Comparison of ENCODE assay signal across 8 mouse cellular contexts in the genomic region with DNA sequence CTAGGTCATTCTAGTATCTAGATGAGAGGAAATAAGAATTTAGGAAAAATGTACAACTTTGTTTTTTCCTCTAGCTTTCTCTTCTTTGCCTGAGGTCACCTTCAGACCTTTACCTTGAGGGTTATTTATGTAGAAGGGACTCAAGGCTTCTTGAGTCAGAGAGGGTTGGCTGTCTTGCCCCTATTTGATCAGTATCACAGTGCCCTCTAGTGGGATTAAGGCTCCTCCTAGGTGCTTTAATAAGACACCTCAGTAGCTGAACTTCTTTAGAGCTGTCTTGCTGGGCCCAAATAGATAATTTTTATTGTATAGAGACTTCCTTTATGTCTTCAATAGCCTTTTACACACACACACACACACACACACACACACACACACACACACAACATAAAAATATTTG. TPM values are rescaled to one million over a fixed set of nuclear protein-coding genes. Genes with fewer than 3 reads are reported as not detected.
DNase-seq lines count a peak whose midpoint lies in the region; ATAC-seq and TF ChIP-seq lines count a peak whose summit lies in the region.

No protein-coding gene starts in this region.

- H3K4me3 ChIP-seq in layer of hippocampus, adult 2 months, result no peak overlapping the region
- no peak overlapping the region for H3K4me3 ChIP-seq in intestine, postnatal 0 days (ENCODE audit: low read depth, low read length)

- H3K9ac ChIP-seq in intestine, postnatal 0 days (ENCODE audit: low read depth, low read length), result no peak overlapping the region

- no peak overlapping the region for H3K4me2 ChIP-seq in intestine, postnatal 0 days (replicated peaks; ENCODE audit: low read depth)

- TF ChIP-seq CTCF in layer of hippocampus, adult 2 months (conservative IDR thresholded peaks at IDR 0.05), result peak; percentile 79
- TF ChIP-seq CTCF in intestine, postnatal 0 days (IDR thresholded peaks at IDR 0.05; ENCODE audit: low read depth), result peak; percentile 78

- peak; percentile 66 for ATAC-seq in CD4-positive, CD25-positive, alpha-beta regulatory T cell, adult 4 months
- 0 out of 2 replicates have a peak, but pooled peaks have one; percentile 42 for ATAC-seq in intestine, postnatal 0 days

- H3K27ac ChIP-seq in layer of hippocampus, adult 2 months, result no peak overlapping the region
- H3K27ac ChIP-seq in intestine, postnatal 0 days (ENCODE audit: low read depth, low read length), result no peak overlapping the region

- no peaks in the 10 kb centered on the region for H3K9me3 ChIP-seq in intestine, postnatal 0 days (ENCODE audit: control insufficient read depth)

- no peaks in the 10 kb centered on the region for H3K36me3 ChIP-seq in intestine, postnatal 0 days (ENCODE audit: control insufficient read depth, insufficient read depth)

- peak; percentile 23 to 88 for DNase-seq in adrenal gland, adult (ENCODE audit: inconsistent age in 2 of 2, low spot score in 1 of 2)
- DNase-seq in adrenal gland, postnatal 4 days (ENCODE audit: low spot score in 2 of 2), result no peak
- peak; percentile 34 to 57 for DNase-seq in layer of hippocampus, adult 2 months (ENCODE audit: low spot score in 2 of 2)
- DNase-seq in layer of hippocampus, adult 9-10 months (ENCODE audit: low spot score), result no peak
- peak; percentile 23 for DNase-seq in cerebellum, adult 9-11 months
- peak; percentile 43 for DNase-seq in yolk sac, embryonic 10.5 days (ENCODE audit: low spot score)

- H3K4me1 ChIP-seq in intestine, postnatal 0 days (replicated peaks; ENCODE audit: control insufficient read depth, insufficient read depth, low read length), result no peaks in the 10 kb centered on the region

- H3K27me3 ChIP-seq in intestine, postnatal 0 days (replicated peaks; ENCODE audit: control insufficient read depth, insufficient read depth, low read length), result no peaks in the 10 kb centered on the region

RNA-seq across cellular contexts. Expression of a gene that starts 8.2 kb away (rescaled TPM):
- 10 to 100 TPM; 17.0 to 17.3 TPM for total RNA-seq in adrenal gland, postnatal 4 days (2021)
- 10 to 100 TPM; 34.7 TPM for total RNA-seq in layer of hippocampus, adult 2 months (2021)
- 10 to 100 TPM in 1 of 2 experiments, 1 to 10 TPM in 1; 9.4 to 10.9 TPM for polyA plus RNA-seq in CD4-positive, CD25-positive, alpha-beta regulatory T cell, adult 4 months (2017; shearing (Covaris generic))
- 6.5 and 6.6 TPM in 2 replicates for polyA plus RNA-seq in intestine, postnatal 0 days (2015; fragmentation: Nextera tagmentation; extraction: Ambion mirVana)

RNA-seq across cellular contexts. Expression of a gene that starts 15.2 kb away (rescaled TPM):
- total RNA-seq in adrenal gland, postnatal 4 days (2021), result 10 to 100 TPM; 19.7 to 24.2 TPM
- total RNA-seq in layer of hippocampus, adult 2 months (2021), result 10 to 100 TPM; 40.9 to 41.2 TPM
- polyA plus RNA-seq in CD4-positive, CD25-positive, alpha-beta regulatory T cell, adult 4 months (2017; shearing (Covaris generic)), result 1 to 10 TPM; 5.1 to 9.6 TPM
- polyA plus RNA-seq in intestine, postnatal 0 days (2015; fragmentation: Nextera tagmentation; extraction: Ambion mirVana), result 3.4 and 4.1 TPM in 2 replicates

Comparison
In these comparisons a context has a peak if more than half of its experiments do, and no peak if none do; other contexts are left out.
1. DNase-seq: peak in adrenal gland, adult (2 of 2), layer of hippocampus, adult 2 months (2 of 2), cerebellum, adult 9-11 months (single experiment) and yolk sac, embryonic 10.5 days (single experiment); none in adrenal gland, postnatal 4 days (0 of 2) and layer of hippocampus, adult 9-10 months (single experiment).